ENCODE assay signal across 7 mouse cellular contexts in genomic region chr13:83733231-83733990, GRCm38 (mm10).
DNase-seq lines count a peak whose midpoint lies in the region; ATAC-seq and TF ChIP-seq lines count a peak whose summit lies in the region.

No protein-coding gene starts in this region.

- no peak for ATAC-seq in megakaryocyte, adult 5-6 weeks (ENCODE audit: poor library complexity, severe bottlenecking)
- ATAC-seq in intestine, postnatal 0 days = no peak
- no peak for ATAC-seq in megakaryocyte progenitor cell, adult 5-6 weeks (replicated peaks; ENCODE audit: poor library complexity)

- no peak overlapping the region for H3K27ac ChIP-seq in intestine, postnatal 0 days (ENCODE audit: low read depth, low read length)

- peak overlapping the region; percentile 37 for H3K4me2 ChIP-seq in intestine, postnatal 0 days (replicated peaks; ENCODE audit: low read depth)

- no peaks in the 10 kb centered on the region for H3K36me3 ChIP-seq in megakaryocyte, embryonic 14.5 days (replicated peaks; ENCODE audit: low read length)
- H3K36me3 ChIP-seq in intestine, postnatal 0 days (ENCODE audit: control insufficient read depth, insufficient read depth) = no peaks in the 10 kb centered on the region

- DNase-seq in embryo, embryonic 9.5 days (ENCODE audit: extremely low spot score) = peak; percentile 35
- peak; percentile 57 for DNase-seq in retina, embryonic 14.5 days (ENCODE audit: low spot score)
- DNase-seq in urinary bladder, adult 2 months (ENCODE audit: low spot score) = no peak

- H3K4me1 ChIP-seq in megakaryocyte, embryonic 14.5 days = peaks cover 60% of the 10 kb centered on the region
- no peaks in the 10 kb centered on the region for H3K4me1 ChIP-seq in intestine, postnatal 0 days (replicated peaks; ENCODE audit: control insufficient read depth, insufficient read depth, low read length)

- H3K9me3 ChIP-seq in megakaryocyte, embryonic 14.5 days = no peaks in the 10 kb centered on the region
- H3K9me3 ChIP-seq in intestine, postnatal 0 days (ENCODE audit: control insufficient read depth) = no peaks in the 10 kb centered on the region

- TF ChIP-seq CTCF in intestine, postnatal 0 days (IDR thresholded peaks at IDR 0.05; ENCODE audit: low read depth) = no peak

- H3K9ac ChIP-seq in intestine, postnatal 0 days (ENCODE audit: low read depth, low read length) = no peak overlapping the region

- H3K4me3 ChIP-seq in megakaryocyte, embryonic 14.5 days (replicated peaks) = peak overlapping the region; percentile 89
- H3K4me3 ChIP-seq in intestine, postnatal 0 days (ENCODE audit: low read depth, low read length) = peak overlapping the region; percentile 29

- peaks cover 93% of the 10 kb centered on the region for H3K27me3 ChIP-seq in megakaryocyte, embryonic 14.5 days (replicated peaks)
- H3K27me3 ChIP-seq in intestine, postnatal 0 days (replicated peaks; ENCODE audit: control insufficient read depth, insufficient read depth, low read length) = peaks cover 86% of the 10 kb centered on the region

- 4% methylated on average over 24 of the region's 24 CpGs for WGBS in intestine, postnatal 0 days
